Mouse (Mus musculus) gastrocnemius, postnatal 25 days (tissue): Measurements from ENCODE around the gene Rapgef5. TPM values are rescaled to one million over a fixed set of nuclear protein-coding genes. Genes with fewer than 3 reads are reported as not detected.
"Not testable (repeated sequence)": the region's sequence is repeated elsewhere in the genome, so short reads cannot be mapped to it uniquely, and the experiment has no call there.

Experiments used
- DNase-seq: peaks from one replicate; pipeline ENCODE4 v3.0.0; 2022
- total RNA-seq, 2 experiments: library from RNA; stranded (reverse); gene quantifications; 1 replicate in 1 of 2; 2 replicates in 1 of 2; pipeline ENCODE4 v1.2.3; 2021

Gene Rapgef5
- total RNA-seq, 2 experiments from 2014 or later: 5.0 to 6.5 TPM

DNA sequence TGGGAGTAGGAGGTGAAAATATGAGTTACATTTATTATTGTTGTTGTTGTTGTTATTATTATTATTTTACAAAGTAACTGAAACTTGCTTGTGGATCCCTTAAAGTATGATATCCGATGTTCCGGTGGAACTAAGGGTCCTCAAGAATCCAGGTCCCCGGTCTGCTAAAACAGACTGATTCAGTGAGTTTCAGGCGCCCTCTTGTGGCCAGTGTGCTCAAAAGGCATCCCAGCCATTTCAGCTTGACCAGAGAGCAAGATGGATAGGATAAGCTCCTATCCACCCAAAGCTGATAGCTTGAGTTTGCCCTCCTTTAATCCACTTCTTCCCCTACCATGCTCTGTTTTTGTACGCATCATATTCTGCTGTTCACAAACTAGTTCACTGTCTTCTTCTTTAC, 252.8 kb downstream of the Rapgef5 start:
- no peak for DNase-seq

DNA sequence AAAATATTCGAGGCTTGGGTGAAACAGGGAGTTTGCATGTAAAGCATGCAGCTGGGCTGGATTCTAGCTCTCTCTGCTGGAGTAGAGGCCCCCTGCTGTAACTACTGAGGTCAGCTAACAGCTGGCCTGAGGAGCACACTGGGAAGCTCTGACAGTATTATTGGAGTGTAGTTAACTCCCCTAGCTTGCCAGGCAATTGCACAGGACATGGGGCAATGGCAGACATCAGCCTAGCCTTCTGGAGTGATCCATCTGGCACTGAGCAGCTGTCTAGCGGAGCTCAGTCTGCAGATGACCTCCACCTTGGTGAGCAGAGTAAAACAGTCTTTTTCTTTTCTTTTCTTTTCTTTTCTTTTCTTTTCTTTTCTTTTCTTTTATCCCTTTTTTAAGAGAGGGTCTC, 253.9 kb downstream of the Rapgef5 start:
- DNase-seq: no peak

DNA sequence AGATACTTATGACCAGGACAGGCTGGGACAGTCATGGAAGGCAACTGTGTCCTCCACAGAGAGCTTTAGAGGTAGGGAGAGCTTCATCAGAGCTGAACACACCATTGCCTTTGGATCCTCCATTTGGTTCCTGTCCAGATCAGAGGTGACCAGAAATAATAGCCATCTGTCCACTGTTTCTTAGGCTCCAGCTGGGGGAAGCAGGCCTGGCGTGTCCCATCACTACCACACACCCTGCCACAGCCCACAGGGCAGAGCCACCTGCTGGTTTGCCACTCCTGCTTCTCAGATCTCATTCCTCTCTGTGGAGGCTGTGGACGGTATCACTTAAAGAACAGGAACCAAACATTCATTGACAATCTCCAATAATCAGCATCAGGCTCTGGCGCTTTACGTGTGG, 254.9 kb downstream of the Rapgef5 start:
- no peak for DNase-seq

DNA sequence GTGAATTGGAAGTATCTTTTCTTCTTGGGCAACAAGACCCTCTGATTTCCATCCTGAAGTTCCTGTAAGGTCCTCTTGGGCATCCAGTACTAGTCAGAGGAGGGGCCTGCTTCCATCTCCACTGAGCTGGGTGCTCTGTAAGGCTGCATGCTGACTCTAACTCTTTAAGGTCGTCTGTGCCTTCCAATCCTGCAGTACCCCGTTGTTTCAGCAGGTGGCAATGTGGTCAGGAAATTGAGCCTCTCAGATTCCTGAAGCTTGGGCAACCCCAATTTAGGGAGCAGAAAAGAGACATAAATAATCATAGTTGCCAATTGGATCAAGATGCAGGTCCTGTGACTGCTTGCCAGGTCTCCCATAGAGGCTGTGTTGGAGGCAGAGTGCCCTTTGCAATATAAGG, 256.4 kb downstream of the Rapgef5 start:
- no peak for DNase-seq

DNA sequence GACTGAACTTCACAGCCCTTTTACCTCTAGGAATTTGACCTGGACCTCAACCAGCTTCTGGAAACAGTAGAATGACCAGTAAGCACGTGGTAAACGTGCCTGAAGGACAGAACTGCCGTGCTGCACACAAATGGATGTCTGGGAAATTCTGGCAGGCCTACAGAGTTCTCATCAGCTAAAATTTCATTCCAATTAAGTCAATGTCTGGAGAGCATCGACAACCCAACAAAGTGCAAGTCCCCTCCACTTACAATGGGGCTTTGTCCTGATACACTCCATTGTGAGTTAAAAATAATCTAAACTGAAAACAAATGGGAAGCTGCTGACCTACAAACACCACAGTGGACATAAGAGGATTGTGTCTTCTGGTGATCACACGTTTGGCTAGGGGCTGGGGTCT, 260.6 kb downstream of the Rapgef5 start:
- no peak for DNase-seq

DNA sequence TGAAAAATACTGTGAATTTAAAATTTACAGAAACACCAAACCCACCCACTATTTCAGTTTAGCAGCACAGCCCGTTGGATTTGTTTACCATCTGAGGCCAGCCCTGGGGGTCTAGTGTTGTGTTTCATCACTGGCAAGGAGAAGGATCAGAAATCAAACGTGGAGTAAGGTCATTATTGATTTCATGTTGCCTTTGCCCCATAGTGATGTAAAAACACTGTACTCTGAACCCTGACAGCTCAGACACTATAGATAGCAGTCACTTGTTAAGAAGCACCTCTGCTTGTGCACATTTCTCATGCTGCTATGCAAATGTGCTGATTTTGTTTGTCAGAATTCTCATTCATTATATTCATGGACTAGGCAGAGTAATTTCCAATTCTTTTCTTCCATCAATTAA, 265.1 kb downstream of the Rapgef5 start:
- DNase-seq: no peak

DNA sequence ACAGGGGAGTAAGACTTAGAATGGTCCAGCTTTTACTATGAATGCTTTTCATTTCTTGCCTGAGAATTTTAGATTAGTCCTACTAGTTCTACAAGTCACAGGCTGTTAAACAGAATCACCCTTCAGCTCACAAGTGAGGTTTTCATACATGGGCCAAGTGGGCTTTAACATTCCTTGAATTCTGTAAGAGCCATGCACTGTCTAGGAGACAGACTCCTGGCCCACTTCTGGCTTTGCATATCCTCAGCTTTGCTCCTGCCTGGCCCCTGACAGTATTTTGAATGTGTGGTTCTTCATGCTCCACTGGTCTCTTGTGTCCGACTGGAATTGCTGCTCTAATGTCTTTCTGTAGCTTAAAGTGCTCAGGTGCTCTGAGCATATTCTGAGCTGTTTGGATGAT, 267.1 kb downstream of the Rapgef5 start:
- DNase-seq: no peak

DNA sequence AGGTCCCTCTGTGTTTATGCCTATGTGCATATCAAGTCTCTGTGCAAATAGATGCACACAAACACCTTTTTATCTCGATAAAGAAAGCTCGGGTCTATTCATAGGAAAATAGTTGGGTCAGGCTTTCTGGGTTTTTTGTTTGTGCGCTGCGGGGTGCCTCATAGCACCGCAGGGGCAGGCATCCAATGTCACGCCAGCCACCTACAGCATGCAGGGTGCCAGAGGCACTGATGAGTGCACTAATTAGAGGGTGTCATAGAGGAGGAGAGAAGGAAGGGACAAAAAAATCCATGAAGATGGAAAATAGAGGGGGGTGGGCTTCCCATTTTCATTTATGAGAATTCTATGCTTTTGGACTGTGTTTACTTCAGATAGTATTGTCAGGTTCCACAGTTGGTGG, 270.3 kb downstream of the Rapgef5 start:
- DNase-seq: no peak

DNA sequence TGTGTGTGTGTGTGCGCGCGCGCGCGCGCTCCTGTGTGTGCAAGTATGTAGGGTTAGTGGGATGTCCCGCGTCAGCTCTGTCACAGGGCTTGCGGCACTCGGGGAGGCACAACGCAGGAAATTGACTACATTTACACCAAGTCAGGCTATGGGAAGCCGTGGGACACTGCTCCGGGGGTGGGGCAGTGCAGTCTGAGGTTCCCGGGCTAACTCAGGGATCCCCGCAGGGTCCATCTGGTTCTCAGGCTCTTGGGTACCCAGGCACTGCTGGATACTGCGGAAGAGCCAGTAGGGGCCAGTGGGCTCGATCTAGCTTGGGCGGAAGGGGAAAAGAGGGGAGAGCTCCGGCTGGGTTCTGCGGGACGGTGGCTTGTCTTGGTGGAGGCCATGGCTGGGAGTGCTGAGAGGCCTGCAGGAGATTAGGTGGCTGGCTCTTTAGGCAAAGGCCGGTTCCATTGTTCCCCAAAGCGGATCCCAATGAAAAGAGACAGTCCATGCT, 272.3 kb downstream of the Rapgef5 start:
- DNase-seq: no peak

DNA sequence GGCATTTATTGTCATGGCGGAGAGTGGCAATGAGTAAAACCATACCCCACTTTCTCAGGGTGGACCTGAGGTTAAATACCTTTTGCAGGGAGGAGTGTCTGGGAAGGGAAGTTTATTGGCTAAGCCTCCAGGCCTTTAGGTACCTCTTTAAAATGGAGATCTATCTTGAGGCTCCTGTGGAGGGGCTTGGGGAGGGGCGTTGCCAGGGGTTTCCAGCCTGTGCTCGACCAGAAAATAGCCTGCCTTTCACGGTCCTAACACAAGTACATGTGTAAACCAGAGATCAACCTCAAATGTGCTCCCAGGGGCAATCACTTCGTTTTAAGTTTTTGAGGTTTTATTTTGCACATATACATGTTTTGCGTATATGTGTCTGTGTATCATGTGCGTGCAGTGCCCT, 272.7 kb downstream of the Rapgef5 start:
- DNase-seq: no peak

DNA sequence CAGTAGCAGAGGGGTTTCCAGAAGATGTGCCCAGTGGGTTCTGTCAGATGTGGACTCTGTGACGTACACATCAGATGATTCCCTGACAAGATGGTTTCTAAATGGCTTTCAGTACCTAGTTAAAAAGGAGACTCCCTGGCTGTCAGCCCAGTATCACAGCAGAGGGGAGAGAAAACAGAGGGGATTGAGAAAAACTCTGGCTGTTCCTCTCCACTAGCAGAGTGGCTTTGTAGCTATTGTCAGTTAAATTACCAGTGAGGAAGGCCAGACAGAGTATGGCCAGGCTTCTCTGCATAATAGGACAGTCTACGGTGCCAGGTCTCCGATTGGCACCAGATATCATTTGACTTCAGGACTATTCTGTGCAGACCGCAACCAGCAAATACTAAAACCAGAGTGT, 279.0 kb downstream of the Rapgef5 start:
- no peak for DNase-seq

DNA sequence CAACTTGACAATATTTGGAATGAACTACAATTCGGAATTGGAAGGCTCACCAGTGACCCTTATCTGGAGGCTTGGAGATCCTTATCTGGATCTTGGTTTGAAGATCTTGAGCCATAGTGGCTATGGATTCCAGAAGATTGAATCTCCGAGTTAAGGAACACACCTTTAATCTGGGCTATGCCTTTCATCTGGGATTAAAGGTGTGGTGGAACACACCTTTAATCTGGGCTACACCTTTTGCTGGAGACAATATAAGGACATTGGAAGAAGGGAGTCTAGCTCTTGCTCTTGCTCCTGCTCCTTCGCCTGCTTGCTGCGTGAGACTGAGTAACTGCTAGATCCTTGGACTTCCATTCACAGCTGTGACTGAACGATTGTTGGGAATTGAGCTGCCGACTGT, 287.7 kb downstream of the Rapgef5 start, which contains the start of gene Cdca7l:
Gene Cdca7l, plus strand, starts transcription at position 301 of the 400 bp plus-strand sequence.
- not testable (repeated sequence) for DNase-seq

DNA sequence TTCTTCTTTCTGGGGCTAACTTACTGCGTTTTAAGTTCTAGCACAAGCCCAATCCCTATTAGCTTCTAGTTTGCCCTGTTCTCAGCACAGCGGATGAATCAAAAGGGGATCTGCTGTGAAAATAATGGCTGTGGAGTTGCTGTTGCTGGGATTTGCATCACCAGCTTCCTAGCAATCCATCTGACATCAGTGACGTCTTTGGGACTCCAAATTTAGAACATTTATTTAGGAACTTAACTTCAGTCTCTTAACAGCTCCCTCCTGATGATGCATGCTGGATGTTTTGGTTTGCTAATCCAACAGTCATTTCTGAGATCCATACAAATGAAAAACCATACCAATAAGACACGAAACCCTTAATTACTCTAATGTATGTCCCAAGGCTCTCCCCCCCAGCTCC, 289.3 kb downstream of the Rapgef5 start:
- DNase-seq: no peak

DNA sequence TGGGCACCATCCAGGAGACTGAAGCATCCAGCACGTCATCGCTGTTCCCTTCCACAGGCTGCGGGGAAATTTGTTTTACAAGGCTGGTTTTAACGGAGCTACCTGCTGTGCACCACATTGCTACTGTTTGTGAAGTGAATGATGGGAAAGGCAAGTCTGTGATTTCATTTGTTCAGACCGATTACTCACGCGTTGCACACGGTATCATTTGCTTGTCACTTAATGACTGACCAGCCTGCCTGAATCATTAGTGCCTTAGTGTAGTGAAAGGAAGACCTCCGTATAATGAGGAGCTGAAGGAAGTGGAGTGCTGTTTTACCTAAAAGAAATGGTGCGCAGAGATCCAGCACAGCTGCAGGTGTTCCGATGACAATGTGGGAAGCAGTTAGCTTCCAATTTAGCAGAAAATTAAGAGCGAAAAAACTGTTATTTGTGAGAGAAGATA, 289.8 kb downstream of the Rapgef5 start:
- no peak for DNase-seq

DNA sequence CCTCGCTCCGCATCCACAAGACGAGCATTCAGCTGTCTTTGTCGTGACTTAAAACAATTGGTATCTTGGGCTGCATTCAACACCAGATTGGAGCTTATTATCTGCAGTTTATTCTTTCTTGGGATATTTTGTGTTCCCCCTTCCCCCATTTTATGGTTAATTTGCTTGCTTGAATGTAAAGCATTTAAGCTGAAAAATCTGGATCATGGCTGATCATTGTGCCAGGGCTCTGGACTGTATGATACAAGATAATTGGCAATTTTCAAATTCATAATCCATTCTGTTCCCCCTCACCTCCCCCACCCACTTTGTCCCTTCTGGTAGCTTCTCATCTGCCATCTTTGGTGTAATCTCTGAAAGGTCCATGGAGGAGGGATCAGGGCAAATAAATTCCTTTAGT, 290.2 kb downstream of the Rapgef5 start:
- no peak for DNase-seq

DNA sequence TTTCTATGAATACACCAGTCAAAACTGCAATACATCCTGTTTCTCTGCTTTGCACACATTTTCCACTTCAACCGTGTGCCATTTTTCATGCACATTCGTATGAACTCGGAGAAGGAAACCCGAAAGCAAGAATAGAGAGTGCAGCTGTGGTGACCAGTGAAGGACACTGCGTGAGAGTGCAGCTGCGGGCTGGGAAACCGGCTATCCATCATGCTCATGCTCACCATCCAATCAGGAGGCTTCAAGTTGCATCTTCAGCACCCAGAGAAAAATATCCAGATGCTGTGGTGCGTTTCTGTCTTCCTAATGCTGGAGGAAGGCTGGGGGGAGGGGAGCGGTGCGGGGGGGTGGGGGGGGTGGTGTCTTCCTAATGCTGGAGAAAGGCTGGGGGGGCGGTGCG, 291.4 kb downstream of the Rapgef5 start:
- DNase-seq: no peak

DNA sequence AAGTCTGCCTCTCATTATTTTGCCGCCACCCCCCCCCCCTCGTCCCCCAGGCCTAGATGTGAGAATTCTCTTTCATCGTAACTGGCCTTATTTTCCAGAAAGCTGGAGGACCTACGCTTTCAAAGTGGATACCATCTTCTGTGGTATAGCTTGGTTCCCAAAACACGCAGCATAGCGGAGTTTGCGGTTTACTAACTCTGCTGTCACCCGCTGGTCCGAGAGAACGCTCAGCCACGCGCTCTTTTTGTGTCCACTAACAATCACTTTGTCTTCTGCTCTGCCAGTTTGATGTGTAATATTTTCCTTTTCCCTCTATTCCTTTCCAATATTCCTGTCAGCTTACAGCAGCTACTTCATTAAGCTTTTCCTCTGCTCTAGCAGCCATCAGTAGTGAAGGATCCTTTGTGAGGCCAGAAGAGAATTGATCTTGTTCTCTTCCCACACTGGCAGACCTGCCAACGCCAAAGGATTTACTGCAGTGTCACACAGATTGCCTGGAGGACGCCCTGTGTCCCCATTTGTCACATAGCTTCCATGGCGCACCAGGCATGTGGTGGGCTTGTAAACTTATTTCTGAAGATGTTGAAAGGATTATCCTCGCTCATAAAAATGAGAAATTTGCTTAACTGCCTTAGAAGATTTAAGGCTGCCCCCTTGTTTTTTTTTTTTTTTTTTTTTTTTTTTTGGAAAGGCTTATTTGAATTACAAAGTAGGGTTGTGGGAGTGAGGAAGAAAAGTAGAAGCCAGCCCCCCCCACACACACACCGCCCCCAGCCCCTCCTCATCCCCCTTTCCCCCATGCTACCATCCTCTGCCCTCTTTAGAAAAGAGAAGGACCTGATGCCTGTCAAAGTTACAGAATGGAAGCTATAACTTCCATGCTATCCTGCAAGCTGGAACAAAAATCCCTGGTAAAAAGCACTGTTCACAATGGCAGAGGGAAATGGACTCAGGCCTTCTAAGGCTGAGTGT, 292.4 kb downstream of the Rapgef5 start:
- DNase-seq: no peak
